Mouse (Mus musculus) hindbrain, embryonic 16.5 days (tissue): ENCODE measurements around the gene Itgax. TPM values are rescaled to one million over a fixed set of nuclear protein-coding genes. Genes with fewer than 3 reads are reported as not detected.
"Not testable (repeated sequence)": the region's sequence is repeated elsewhere in the genome, so short reads cannot be mapped to it uniquely, and the experiment has no call there.

Experiments
- ATAC-seq: fragments of 200-750 bp; cut with Nextera tagmentation; 2 replicates; pipeline ENCODE4 v1.8.0; 2017; ENCODE audit warnings: moderate TSS enrichment, moderate library complexity
- H3K27ac ChIP-seq: fragments of 300-500 bp; sonication (generic); 2 replicates; pipeline ENCODE4 v1.5.1; 2014; ENCODE audit warnings: low read depth, mild to moderate bottlenecking, control low read depth, low read length, moderate library complexity
- H3K27me3 ChIP-seq: fragments of 300-500 bp; sonication (generic); replicated peaks from 2 replicates; pipeline ENCODE4 v1.6.1; 2014; ENCODE audit warnings: low read length; ENCODE audit not compliant: control insufficient read depth, insufficient read depth
- H3K36me3 ChIP-seq: fragments of 300-500 bp; sonication (generic); 2 replicates; pipeline ENCODE4 v1.6.1; 2014; ENCODE audit warnings: mild to moderate bottlenecking, low read length, moderate library complexity, mixed read lengths; ENCODE audit not compliant: control insufficient read depth, insufficient read depth
- H3K4me1 ChIP-seq: fragments of 300-500 bp; sonication (generic); 2 replicates; pipeline ENCODE4 v1.6.1; 2014; ENCODE audit warnings: low read depth, low read length; ENCODE audit not compliant: control insufficient read depth, insufficient read depth
- H3K4me2 ChIP-seq: fragments of 300-500 bp; sonication (generic); 2 replicates; pipeline ENCODE4 v1.6.1; 2014; ENCODE audit warnings: mild to moderate bottlenecking, low read length, control low read depth, moderate library complexity
- H3K4me3 ChIP-seq: fragments of 300-500 bp; sonication (generic); 2 replicates; pipeline ENCODE4 v1.5.1; 2014; ENCODE audit warnings: mild to moderate bottlenecking, low read length, control low read depth, moderate library complexity
- H3K9ac ChIP-seq: fragments of 300-500 bp; sonication (generic); 2 replicates; pipeline ENCODE4 v1.6.1; 2014; ENCODE audit warnings: low read depth, mild to moderate bottlenecking, control low read depth, low read length, moderate library complexity
- H3K9me3 ChIP-seq: fragments of 300-500 bp; sonication (generic); 2 replicates; pipeline ENCODE4 v1.6.1; 2014; ENCODE audit warnings: mild to moderate bottlenecking, low read length, moderate library complexity; ENCODE audit not compliant: control insufficient read depth
- WGBS: fragments of 180-500 bp; shearing (Covaris S2); extraction: QIAGEN DNeasy Blood & Tissue Kit; methylation state at CpG from one replicate; pipeline ENCODE4 v1.1.7; 2014; 5-methylcytosine and 5-hydroxymethylcytosine counted together
- polyA plus RNA-seq: library from polyadenylated mRNA; unstranded; fragments of >200 nt; fragmentation: Nextera tagmentation; extraction: Ambion mirVana; gene quantifications from 2 replicates; pipeline ENCODE4 v1.2.1, GENCODE M21; 2015

The Itgax gene
- polyA plus RNA-seq, 1 experiment from 2014 or later: 0.10 TPM

- WGBS: 96% methylated on average over 21 of the region's 21 CpGs
- H3K4me2 ChIP-seq: no peak within 1 kb of the TSS
- no peak within 1 kb of the TSS for H3K27ac ChIP-seq
- no peaks in the 10 kb centered on the region for H3K36me3 ChIP-seq
- no peaks in the 10 kb centered on the region for H3K4me1 ChIP-seq
- H3K27me3 ChIP-seq: no peaks in the 10 kb centered on the region
- H3K9ac ChIP-seq: no peak within 1 kb of the TSS
- ATAC-seq: no peak
- H3K4me3 ChIP-seq: no peak within 1 kb of the TSS
- no peaks in the 10 kb centered on the region for H3K9me3 ChIP-seq
Measured at GRCm38 (mm10) chr7:128154076-128154475, 24.7 kb downstream of the Itgax start, which contains the start of gene Itgad. Itgad (plus strand) TSS chr7:128154376.

GRCm38 (mm10) chr7:128154924-128155323, 25.6 kb downstream of the Itgax start:
- no peak overlapping the region for H3K27ac ChIP-seq
- no peak overlapping the region for H3K4me3 ChIP-seq
- WGBS: 71% methylated on average over 10 of the region's 10 CpGs
- H3K27me3 ChIP-seq: no peaks in the 10 kb centered on the region
- H3K4me2 ChIP-seq: no peak overlapping the region
- H3K4me1 ChIP-seq: no peaks in the 10 kb centered on the region
- no peak for ATAC-seq
- no peaks in the 10 kb centered on the region for H3K9me3 ChIP-seq
- no peaks in the 10 kb centered on the region for H3K36me3 ChIP-seq
- H3K9ac ChIP-seq: no peak overlapping the region

GRCm38 (mm10) chr7:128158688-128159354, 29.5 kb downstream of the Itgax start:
- H3K4me2 ChIP-seq, H3K36me3 ChIP-seq, H3K27me3 ChIP-seq, H3K27ac ChIP-seq, H3K4me3 ChIP-seq, H3K9ac ChIP-seq, ATAC-seq, H3K4me1 ChIP-seq, H3K9me3 ChIP-seq: not testable (repeated sequence)
- WGBS: 83% methylated on average over 7 of the region's 8 CpGs

GRCm38 (mm10) chr7:128164001-128164400, 34.7 kb downstream of the Itgax start:
- 96% methylated on average over 4 of the region's 4 CpGs for WGBS
- no peak overlapping the region for H3K9ac ChIP-seq
- H3K27me3 ChIP-seq: no peaks in the 10 kb centered on the region
- H3K4me3 ChIP-seq: no peak overlapping the region
- no peak overlapping the region for H3K4me2 ChIP-seq
- no peaks in the 10 kb centered on the region for H3K36me3 ChIP-seq
- ATAC-seq: no peak
- H3K4me1 ChIP-seq: no peaks in the 10 kb centered on the region
- no peak overlapping the region for H3K27ac ChIP-seq
- H3K9me3 ChIP-seq: no peaks in the 10 kb centered on the region

DNA sequence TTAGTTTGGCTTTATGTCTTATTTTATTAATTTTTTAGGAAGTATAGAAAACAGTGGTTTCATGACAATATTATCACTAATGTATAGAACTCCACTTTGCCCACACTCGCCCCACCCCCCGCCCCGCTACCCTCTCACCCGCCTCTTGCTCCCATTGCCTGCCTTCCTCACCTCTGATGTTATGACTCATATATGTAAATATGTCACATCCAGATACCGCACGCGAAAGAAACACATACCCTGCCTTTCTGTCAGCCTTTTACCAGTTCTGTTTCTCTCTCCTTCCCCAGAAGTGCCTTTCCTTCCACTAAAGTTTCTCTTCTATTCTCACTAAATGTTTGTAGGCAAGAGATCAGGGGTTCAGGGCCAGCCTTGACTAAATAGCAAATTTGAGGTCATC, 37.0 kb downstream of the Itgax start:
- no peak for ATAC-seq
- Histone ChIP-seq H3K27me3 (no peaks in the 10 kb centered on the region), H3K9me3 (no peaks in the 10 kb centered on the region), H3K9ac (no peak overlapping the region), H3K4me1 (no peaks in the 10 kb centered on the region), H3K4me3 (no peak overlapping the region), H3K27ac (no peak overlapping the region), H3K4me2 (no peak overlapping the region), H3K36me3 (no peaks in the 10 kb centered on the region)
- 91% methylated on average over 7 of the region's 7 CpGs for WGBS

DNA sequence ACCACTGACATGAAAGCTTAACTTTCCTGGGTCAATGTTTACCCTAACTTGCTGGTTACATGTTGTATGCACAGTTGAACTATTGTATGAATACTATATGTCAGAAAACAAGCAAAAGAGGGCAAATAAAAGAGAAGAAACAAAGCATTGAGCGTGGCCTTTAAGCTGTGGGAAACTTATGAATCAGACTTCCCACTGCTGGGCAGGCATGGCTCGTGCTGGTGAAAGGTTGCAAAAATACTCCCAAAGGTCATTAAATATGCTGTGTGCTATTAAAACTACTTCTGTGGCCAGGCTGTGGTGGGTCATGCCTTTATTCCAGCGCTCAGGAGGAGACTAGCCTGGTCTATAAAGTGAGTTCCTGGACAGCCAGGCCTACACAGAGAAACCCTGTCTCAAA, 40.6 kb downstream of the Itgax start:
- Histone ChIP-seq H3K27me3 (no peaks in the 10 kb centered on the region), H3K4me2 (no peak overlapping the region), H3K4me1 (no peaks in the 10 kb centered on the region), H3K4me3 (no peak overlapping the region), H3K27ac (no peak overlapping the region), H3K9me3 (no peaks in the 10 kb centered on the region), H3K36me3 (no peaks in the 10 kb centered on the region), H3K9ac (no peak overlapping the region)
- ATAC-seq: no peak
- WGBS: 78% methylated on average over 3 of the region's 3 CpGs

DNA sequence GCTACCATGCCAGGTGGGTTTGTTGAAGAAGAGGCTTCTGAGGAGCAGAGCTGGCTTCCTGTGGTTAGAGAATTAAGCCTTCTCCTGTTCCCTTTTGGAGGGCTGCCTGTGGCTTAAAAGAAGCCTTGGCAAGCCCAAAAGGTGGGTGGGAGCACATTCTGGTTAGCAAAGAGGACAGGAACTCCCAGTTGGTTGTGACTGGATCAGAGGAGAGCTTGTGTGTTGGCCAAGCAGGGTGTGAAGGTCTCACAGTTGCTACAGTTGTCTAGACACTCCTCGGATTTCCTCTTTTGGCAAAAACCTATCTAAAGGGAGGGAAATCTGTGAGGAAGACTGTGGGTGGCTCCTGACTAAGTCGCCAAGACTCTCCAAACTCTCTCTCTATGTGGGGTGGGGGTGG, 49.0 kb downstream of the Itgax start:
- Histone ChIP-seq H3K4me3 (no peak overlapping the region), H3K36me3 (no peaks in the 10 kb centered on the region), H3K4me1 (no peaks in the 10 kb centered on the region), H3K9ac (no peak overlapping the region), H3K9me3 (no peaks in the 10 kb centered on the region), H3K4me2 (no peak overlapping the region), H3K27me3 (no peaks in the 10 kb centered on the region), H3K27ac (no peak overlapping the region)
- 79% methylated on average over 2 of the region's 2 CpGs for WGBS
- ATAC-seq: no peak

GRCm38 (mm10) chr7:128180126-128180525, 50.8 kb downstream of the Itgax start:
- no peak for ATAC-seq
- Histone ChIP-seq H3K4me1 (no peaks in the 10 kb centered on the region), H3K4me3 (no peak overlapping the region), H3K27me3 (no peaks in the 10 kb centered on the region), H3K36me3 (no peaks in the 10 kb centered on the region), H3K4me2 (no peak overlapping the region), H3K9me3 (no peaks in the 10 kb centered on the region), H3K27ac (no peak overlapping the region), H3K9ac (no peak overlapping the region)
- 75% methylated on average over 7 of the region's 7 CpGs for WGBS

DNA sequence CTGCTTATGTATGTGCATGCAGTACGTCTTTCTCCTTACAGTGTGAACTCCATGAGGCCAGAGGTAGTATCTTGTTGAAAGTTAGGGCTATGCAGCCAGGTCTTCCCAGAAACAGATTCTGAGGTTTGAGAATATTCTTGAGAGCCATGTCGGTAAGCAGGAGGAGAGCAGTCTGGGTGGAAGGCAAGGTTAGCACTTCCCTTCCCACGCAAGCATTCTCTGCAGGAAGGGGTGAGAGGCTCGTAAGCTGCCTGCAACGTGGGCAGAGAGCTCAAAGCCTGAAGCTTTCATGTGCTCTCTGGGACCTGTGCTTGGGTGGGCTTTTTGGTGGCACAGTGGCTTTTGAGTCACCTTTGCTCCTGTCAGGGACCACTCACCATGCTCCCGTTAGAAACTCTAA, 51.2 kb downstream of the Itgax start:
- Histone ChIP-seq H3K36me3 (no peaks in the 10 kb centered on the region), H3K4me1 (no peaks in the 10 kb centered on the region), H3K4me2 (no peak overlapping the region), H3K9me3 (no peaks in the 10 kb centered on the region), H3K4me3 (no peak overlapping the region), H3K27me3 (no peaks in the 10 kb centered on the region), H3K27ac (no peak overlapping the region), H3K9ac (no peak overlapping the region)
- 73% methylated on average over 6 of the region's 6 CpGs for WGBS
- no peak for ATAC-seq

GRCm38 (mm10) chr7:128181691-128182090, 52.3 kb downstream of the Itgax start:
- no peak overlapping the region for H3K4me3 ChIP-seq
- H3K27me3 ChIP-seq: no peaks in the 10 kb centered on the region
- no peak overlapping the region for H3K9ac ChIP-seq
- H3K4me1 ChIP-seq: no peaks in the 10 kb centered on the region
- no peak overlapping the region for H3K4me2 ChIP-seq
- no peaks in the 10 kb centered on the region for H3K9me3 ChIP-seq
- no peak for ATAC-seq
- 94% methylated on average over 10 of the region's 10 CpGs for WGBS
- H3K36me3 ChIP-seq: no peaks in the 10 kb centered on the region
- H3K27ac ChIP-seq: no peak overlapping the region
